Mouse (Mus musculus) lung, adult 2 months (tissue): ENCODE measurements around the gene Scaf1.

ENCODE experiments used
- CTCF ChIP-seq: fragments of 200-500 bp; IDR thresholded peaks from 2 replicates; pipeline ENCODE4 v1.5.1; 2011; ENCODE audit warnings: mild to moderate bottlenecking, low read length, control low read depth; ENCODE audit not compliant: insufficient read depth
- POLR2A ChIP-seq: fragments of 200-500 bp; IDR thresholded peaks from 2 replicates; pipeline ENCODE4 v1.6.1; 2011; ENCODE audit warnings: low read depth, mild to moderate bottlenecking, control low read depth, low read length, borderline replicate concordance; ENCODE audit errors: extremely low read depth

DNA sequence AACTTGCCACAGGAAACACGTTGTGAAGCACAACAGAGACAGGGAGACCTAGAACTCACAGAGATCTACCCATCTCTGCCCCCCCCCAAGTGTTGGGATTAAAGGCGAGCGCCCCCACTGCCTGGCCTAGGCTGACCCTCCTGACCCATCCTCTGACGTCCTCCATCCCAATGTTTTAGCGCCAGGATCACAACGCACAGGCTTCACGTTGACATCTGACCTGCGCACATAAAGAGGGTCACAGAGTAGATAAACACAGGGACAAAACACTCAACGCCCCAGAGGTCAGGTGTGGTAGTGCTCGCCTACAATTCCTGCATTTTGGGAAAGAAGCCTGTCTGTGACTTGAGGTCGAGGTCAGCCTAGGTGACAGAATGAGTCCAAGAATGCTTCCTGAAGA lies 20.5 kb upstream of the Scaf1 start:
- no peak for TF ChIP-seq CTCF
- TF ChIP-seq POLR2A, result no peak
